Mouse (Mus musculus) A20 (cell line): Measurements from ENCODE around the gene Gas7.

ENCODE experiments used
- DNase-seq: peaks from one replicate; pipeline ENCODE4 v3.0.0-alpha.2; 2011; ENCODE audit warnings: low read depth, low spot score

Gas7 gene

DNA sequence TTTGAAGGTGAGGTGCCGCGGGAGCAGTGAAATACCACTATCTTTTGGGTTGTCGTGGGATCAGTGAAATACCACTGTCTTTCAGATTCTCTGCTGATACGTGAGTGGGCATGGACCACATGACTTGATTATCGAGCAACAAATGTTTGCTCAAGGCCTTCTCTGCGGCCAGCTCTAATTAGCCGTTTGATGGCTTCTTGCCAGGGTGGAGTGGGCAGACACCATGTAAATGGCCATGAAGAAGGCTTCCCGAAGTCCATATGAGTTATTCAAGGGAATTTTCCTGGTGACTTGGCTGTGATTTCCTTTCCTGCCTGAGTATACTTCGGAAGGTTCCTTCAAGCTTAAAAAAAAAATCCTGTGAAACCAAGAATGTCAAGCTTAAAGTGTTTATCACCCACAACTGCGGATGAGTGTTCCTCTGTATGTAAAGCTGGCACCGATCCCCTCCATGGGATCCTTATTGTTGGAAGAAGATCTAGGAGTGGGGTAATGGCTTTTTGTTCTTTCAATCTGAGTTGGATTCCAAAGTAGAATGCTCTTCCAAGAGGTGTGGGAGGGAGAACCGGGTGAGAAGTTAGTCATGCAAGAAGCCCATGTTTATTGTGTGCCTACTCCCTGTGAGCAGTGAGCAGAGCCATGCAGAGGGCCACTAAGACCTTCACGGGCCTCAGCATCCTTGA is 161.5 kb downstream of the Gas7 start:
- DNase-seq, result no peak

DNA sequence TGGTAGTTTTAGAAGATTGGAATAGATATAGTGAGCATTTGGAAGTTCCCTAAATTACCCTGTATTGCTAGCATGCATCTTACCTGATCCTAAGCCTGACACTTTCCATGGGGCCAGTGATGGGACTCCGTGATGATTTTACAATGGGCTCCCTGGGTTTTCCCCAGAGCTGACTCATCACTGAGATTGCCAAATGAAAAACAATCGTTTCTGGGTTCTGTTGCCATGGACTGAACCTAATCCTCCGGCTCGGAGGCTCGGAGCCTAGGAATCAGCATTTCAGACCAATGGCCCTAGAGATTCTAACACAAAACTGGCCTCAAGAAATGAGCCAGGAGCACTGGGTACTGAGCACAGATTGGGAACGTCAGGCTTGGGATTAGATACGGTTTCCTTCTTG is 167.1 kb downstream of the Gas7 start:
- DNase-seq, result no peak

DNA sequence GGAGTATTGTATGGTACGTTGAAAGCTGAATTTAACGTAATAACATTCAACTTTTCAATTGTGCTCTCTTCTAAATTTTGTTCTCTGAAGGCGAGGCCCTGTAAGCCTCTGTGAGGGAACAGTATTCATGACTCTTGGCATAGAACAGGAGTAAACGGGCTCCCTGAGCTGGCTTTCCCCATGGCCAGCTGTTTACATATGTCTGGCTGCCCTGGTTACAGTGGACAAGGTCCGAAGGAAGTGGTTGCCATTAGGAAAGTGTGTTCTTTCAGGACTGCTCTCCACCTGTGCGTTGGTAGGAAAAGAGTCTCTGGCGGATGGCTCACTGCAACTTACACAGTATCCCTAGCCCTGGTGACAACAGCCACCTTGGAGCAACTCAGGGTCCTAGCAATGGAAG is 171.9 kb downstream of the Gas7 start:
- DNase-seq, result no peak

DNA sequence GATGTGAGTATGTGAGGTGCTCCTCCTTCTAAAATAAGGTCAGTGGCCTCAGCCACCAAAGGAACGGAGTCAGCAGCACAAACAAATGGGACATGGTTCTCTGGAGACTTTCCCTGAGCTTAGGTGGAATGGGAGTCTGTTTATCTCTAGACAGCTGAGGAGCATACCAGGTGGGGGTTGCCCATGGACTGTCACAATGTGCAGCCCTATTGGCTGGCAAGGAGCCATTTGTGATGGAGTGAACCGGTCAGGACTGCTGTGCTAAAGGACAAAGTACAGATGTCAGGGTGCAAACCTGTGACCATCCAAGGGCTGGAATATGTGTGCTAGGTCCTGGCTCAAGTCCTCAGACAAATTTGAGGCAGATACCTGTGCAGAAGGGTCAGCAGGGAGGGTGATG is 173.3 kb downstream of the Gas7 start:
- no peak for DNase-seq

DNA sequence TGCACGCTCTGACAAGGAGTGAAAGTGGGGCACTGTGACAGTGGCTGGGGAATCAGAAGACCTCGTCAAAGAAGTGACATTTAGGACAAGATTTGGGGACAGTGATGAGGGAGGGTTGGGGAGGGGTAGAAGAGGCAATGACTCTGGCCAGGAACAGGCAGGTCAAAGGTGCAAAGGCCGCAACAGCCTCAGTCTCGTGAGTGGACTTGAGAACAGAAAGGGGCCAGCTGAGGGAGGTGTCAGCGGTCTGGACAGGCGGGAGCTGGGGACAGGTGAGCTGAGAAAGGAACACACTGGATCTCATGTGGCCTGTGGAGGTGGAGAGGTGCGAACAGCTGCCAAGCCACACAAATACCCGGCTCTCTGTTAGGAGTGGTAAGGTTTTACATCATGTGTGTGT is 177.7 kb downstream of the Gas7 start:
- DNase-seq, result no peak

DNA sequence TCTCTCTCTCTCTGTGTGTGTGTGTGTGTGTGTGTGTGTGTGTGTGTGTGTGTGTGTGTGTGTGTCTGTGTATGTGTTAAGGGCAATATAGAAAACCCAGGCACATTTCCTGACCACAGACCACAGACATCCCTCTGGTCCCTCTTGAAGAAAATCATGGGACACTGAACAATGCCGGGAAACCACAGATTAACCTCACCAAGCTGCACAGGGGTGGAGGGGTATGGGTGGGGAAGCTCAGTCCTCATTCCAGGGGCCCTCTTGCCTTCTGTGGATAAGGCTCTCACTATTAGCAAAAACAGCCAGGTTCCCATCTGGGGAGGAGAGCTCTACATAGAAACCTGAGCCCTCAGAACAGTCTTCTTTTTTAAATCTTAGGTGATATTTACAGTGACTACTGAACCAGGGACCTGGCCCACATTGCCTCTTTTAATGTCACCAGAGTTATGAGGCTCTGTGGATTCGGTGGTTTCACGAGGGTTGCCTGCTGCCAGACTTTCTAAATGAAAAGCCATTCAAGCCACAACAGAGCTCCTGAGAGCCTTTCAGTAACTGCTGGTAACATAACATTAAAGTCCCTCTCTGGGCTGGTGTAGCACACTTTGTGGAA is 178.5 kb downstream of the Gas7 start:
- no peak for DNase-seq

DNA sequence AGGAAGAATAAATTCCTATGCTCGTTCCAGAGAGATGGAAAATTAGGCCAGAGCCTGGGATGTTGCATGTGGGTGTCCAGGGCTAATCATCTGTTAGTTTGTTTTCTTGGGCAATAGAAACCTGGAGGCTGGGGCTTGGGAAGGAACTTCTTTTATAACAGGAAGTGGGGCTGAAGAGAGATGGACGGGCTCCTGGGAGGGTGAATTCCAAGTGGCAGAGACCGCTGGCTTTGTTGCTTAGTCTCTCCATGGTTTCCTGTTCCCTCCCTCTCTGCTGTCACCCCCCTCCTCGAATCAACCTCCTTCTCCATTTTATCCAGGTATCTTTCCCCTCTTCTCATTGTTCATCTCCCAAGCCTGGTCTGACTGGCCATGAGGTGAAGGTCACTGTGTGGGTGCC is 181.0 kb downstream of the Gas7 start:
- no peak for DNase-seq

DNA sequence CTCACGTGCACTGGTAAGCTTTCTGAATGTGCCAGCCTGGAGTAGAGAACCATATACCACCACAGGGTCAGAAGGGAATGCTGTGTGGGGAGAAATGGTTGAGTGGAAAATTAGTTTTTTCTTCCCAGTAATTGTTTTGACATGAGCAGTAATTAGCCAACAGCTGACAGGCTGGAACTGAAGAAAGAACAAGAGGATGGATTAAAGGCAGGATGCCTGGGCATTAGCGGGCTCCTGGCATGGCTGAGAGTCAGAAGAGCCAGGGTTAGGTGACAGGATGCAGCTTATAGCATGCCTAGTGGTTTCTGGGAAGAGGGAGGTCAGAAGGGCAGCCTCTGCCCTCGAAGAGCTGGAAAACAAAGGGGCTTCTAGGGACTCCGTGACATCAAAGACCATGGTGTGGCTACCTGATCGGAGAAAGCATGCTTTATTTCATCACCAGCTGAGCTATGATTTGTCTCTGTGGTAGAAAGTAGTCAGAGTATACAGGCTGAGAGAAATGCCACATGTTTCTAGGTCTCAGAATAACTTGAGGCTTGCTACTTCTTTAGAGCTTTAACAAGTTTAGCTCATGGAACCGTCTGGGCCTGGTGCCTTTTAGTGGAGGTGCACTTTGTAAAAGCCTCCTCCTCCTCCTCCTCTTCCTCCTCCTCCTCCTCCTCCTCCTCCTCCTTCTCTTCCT is 181.8 kb downstream of the Gas7 start:
- DNase-seq, result no peak

DNA sequence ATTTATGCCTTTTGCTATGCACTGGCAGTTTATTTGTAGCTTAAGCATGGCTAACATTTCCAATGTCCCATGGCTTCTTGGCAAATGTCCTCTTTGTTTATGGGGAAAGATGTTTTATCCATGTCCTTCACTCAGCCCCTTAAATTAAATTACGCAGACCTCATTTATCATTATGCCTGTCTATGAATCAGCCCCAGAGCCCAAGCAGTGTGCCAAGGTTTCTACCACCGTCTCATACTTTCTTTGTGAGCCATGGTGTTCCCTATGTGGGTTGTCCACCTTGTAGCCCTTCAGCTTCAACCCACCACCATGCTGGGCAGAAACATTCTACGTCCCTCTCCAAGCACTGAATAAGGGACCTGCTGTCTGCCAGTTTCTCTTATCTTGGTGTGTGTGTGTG is 183.2 kb downstream of the Gas7 start:
- DNase-seq, result no peak

DNA sequence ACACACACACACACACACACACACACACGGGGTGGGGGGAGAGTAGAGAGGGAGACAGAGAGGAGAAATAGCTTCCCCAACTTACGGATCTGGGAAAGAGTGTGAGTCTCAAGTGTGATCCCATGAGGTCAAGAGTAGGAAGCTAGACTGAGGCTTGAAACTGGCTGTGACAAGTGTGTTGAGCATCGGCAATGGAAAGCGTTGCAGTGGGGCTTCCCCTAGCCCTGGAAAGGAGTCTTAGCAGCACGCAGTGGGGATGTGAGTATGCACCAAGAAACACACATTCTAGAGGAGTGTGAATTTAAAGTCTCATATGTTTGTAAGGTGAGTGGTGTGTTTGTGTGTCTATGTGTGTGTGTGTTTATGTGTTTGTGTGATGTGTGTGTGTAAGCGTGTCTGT is 185.1 kb downstream of the Gas7 start:
- no peak for DNase-seq

DNA sequence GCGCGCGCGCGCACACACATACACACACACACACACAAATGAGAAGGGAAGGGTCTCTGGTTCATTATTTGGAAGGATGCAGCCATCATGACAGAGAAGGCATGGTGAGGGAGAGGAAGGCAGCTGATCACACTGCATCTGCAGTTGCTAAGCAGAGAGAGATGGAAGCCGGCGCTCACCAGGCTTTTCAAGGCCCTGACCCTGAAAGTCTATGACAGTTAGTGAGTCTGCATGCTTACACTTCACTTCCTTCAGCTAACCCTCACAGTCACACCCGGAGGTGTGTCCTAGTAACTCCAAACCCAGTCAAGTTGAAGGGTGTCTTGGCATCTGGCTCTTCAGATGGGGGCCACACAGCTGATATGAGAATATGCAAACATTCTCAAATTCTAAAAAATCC is 187.2 kb downstream of the Gas7 start:
- no peak for DNase-seq

DNA sequence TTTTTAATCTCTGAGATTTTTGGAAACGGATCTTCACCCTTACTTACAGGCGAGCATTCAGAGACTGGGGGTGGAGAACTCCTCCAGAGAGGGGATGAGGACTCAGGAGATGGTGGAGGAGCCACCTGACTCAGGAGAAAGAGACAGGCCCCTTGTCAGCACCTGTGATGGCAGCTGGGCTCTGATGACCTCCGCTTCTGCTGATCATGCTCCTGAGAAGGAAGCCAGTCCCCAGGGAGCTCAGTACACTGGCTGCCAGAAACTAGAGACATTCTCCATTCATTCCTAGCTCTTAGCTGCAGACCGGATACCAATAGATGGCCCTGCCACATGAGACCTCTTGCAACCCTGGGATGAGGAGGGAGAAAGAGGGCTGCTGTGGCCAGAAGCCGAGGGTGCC is 187.6 kb downstream of the Gas7 start:
- no peak for DNase-seq

DNA sequence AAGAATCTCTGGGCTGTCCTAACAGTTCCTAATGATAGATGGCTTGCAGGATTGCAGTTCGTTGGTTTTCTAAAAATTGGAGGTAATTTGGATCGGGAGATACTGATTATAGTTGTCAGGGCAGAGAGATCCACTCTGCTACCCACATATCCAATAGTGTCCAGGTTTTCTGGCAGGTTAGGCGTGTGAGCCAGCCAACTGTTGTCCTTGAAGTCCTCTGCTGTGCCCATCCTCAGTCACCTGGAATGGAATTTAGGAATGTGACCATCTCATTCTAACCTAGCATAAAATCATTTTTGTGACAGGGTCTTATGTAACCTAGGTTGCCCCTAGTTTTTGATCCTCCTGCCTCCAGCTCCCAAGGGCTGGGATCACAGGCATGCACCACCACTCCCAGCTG is 188.2 kb downstream of the Gas7 start:
- no peak for DNase-seq

DNA sequence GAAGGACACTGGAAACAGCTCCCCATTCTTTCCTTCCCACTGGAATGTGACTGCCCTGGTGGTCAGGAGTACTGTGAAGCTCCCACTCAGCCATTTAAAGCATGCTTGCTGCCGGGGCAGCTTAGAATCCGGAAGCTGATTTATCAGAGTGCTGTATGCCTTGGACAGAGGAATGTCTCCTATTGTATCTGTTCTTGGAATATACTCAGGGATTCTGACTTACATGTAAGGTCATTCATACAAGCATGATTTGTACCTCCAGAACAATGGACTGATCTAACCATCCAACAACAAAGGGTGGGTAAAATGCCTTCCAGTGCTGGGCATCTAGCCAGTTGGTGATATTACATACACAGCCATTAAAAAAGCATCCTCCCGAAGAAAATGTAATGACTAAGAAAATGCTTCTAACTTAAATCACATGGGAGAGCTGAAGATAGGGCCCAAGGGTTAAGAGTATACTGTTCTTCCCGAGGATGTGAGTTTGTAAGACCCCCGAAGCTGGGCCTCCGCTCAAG is 189.5 kb downstream of the Gas7 start:
- no peak for DNase-seq

DNA sequence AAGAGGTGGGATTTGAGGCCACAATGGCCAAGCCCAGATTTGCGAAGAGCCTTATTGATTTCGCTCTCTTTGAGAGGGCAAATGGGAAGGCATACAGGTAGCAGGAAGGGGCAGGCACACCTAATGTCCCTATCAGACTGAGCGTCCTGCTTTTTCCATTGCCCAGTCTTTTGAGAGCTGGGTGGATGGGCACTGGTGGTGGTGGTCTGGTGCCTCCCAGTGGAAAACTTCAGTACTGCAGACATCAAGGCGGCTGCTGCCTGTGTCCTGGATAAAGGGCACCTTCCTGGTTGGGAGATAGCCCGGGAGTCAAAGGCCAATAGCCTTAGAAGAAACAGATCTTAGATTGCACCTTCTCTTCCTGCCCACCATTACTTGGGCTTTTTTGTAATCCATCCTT is 192.5 kb downstream of the Gas7 start:
- DNase-seq, result peak; percentile 57

DNA sequence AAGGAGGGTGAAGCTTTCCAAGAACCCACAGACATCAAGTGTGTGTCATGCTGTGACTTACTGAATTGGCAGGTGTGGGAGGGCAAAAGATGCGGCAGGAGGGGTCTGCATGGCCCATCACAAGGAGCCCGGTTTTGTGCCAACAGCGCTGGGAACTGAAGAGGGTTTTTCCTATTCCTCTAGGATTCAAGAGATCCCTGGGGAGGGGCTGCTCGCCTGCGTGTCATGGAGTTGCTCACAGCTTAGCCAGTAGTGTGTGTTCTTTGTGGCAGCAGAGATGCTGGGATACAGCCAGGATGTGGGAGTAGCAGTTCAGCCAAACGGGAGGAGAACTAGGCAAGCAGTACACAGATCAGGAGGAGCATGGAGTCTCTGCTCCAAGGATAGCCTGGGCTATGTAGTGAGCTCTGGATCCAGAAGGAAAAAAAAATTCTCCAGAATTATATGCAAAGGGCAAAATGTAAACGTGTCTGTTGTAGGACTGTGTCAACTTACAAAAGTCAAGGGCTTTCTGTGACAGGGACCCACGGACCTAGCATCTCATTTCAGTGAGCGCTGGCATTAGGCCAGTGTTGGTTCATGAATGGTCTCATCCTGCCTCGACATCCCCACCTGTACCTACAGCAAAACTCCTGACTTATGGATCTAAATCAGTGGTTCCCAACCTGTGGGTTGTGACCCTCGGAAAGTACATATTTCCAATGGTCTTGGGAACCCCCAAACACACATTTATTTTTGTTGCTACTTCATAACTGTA is 193.6 kb downstream of the Gas7 start:
- no peak for DNase-seq

DNA sequence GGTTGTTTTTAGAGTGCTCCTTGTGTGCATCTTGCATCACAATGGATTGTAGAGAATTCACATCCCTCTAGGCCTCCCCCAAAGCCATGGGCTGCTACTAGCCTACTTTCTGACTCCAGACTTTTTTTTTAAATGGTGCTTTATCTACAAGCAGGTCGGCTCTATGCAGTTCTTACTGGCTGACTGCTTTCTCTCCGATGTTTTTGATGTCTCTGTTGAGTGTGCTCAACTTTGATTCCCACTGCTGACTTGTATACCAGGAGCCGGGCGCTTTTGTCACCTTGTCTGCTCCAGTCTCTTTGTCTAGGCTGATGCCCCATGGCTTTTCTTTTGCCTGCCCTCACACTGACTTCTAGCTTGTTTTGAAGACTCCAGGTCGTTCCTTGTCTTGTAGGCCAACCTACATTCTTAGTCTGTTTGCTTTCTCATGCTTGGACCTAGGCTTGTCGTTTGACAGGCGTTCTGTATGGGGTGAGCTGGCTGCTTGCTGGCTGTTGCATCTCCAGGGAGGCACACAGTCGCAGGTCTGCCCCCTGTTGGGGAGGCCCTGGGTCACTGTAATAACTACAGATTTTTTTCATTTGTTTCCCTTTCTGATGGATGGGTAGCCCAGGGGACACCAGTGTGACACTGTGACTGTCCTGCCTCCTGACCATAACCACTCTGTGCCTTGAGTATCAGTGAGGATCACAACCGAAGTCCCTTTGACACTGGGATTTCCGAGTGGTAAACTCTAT is 194.9 kb downstream of the Gas7 start:
- DNase-seq, result peak; percentile 22

DNA sequence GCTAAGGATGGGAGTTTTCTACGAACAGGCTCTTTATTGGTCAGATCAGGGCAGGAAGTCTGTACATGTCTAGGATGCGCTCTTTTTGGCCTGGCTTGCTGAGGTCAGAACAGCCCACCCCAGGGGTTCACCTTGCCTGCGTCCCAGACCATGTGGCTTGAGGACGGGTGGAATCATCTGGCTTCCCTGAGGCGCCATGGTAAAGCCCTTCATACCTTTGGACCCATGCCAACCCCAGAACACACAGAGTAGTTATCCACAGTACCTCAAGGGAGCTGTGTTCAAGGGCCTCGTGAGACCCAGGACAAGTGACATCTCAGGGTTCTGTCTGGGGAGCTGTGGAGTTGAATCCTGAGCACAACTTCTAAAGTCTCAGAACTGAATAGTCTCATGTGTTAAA is 196.5 kb downstream of the Gas7 start:
- DNase-seq, result no peak

DNA sequence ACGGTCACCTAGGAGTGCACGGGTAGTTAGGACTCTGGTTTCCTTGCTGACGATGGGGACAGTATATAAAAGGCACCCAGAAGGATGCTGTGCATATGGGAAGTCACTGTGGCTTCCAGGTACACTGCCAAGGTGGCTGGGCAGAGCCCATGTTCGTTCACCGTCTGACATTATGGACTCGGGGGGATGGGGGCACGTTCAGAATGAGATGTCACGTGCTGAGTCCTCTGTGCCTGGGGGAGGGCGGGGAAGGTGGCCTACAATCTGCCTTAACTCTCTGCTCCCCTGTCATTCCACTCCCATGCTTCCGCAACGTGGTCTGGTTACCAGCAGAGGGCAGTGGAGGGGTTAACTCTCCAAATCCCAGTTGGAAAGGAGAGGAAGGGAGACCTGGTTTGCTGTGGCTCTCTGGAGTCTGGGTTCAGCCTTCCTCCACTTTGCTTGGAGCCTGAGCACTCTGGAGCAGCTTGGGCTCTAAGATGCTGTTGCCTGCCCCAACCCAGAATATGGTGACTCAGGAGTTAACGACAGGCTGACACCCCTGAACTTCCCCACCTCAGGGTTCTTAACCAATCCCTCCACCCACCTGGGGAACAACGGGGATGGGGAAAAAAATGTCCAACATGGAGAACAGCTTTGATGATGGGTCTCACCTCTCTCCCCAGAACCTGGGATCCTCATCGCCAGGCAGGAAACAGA is 197.1 kb downstream of the Gas7 start:
- DNase-seq, result peak; percentile 14

DNA sequence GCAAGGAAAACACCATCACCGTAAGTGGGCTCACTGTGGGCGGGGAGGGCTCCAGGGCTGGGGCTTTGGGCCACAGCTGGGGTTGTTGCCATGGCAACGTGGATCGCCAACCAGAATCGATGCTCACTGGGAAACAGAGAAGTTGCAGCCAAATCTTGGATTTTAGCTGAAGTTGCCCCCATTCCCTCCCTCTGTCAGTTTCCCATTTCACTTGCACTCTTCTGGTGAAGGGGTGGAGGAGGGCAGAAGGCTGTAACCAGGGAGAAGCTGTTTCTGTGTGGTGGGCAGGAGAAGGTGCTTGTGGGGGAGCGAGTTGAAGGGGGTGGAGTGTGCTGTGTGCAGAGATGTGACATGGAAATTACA is 197.6 kb downstream of the Gas7 start:
- no peak for DNase-seq

DNA sequence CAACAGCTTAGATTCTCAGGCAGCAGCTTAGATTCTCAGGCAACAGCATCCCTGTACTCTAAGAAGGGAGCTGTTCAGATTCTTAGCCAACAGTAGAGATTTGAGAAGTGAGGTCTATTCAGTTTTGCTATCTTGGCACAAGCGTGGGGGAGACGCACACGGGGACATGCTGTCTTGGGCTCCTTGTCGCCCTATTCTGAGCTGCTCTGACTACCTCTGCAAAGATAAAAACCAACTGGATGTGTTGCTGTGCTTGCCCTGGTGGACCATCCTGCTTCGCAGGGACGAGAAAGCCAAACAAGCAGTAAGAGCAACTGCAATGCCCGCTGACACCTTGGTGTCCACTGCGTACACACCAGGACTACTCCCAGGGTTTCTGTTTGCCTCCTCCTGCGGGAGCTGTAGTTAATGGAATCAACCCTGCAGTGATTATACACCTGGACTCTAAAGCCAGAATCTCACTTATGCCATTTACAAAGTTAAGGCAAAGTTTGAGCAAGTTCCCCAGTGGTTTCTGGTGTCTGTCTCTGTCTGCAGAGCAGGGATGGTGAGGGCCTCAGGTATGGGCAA is 198.4 kb downstream of the Gas7 start:
- no peak for DNase-seq
